Mouse (Mus musculus): Measurements from ENCODE around the gene Snn.

The Snn gene

GRCm38 (mm10) chr16:11050226-11050625 lies 10.5 kb upstream of the Snn start:
- no peak for DNase-seq

- peak; percentile 56 to 58 for DNase-seq
Observed at GRCm38 (mm10) chr16:11051134-11051533, 9.6 kb upstream of the Snn start.

- no peak for DNase-seq
Observed at GRCm38 (mm10) chr16:11054409-11054808, 6.3 kb upstream of the Snn start.

- no peak for DNase-seq
Observed at GRCm38 (mm10) chr16:11054871-11055270, 5.9 kb upstream of the Snn start.

GRCm38 (mm10) chr16:11055916-11056315 lies 4.8 kb upstream of the Snn start:
- DNase-seq, result no peak

GRCm38 (mm10) chr16:11062794-11063721 lies 2.3 kb downstream of the Snn start:
- DNase-seq, result peak; percentile 87 to 91

- no peak for DNase-seq
Observed at GRCm38 (mm10) chr16:11064341-11064740, 3.6 kb downstream of the Snn start.

GRCm38 (mm10) chr16:11064742-11065141 lies 4.0 kb downstream of the Snn start:
- no peak for DNase-seq

- DNase-seq, result no peak
Observed at GRCm38 (mm10) chr16:11065431-11065830, 4.7 kb downstream of the Snn start.

- DNase-seq, result peak; percentile 98 to 99
Observed at GRCm38 (mm10) chr16:11066029-11066832, 5.5 kb downstream of the Snn start, which contains the start of gene Litaf. Gene Litaf, minus strand, starts transcription at chr16:11066157.

- peak; percentile 41 to 44 for DNase-seq
Observed at GRCm38 (mm10) chr16:11066833-11067191, 6.1 kb downstream of the Snn start.

GRCm38 (mm10) chr16:11068666-11069065 lies 7.9 kb downstream of the Snn start:
- DNase-seq, result no peak

GRCm38 (mm10) chr16:11069271-11069670 lies 8.5 kb downstream of the Snn start:
- peak in 1 of 2 experiments; percentile 32 for DNase-seq

- peak; percentile 80 to 88 for DNase-seq
Observed at GRCm38 (mm10) chr16:11069710-11070420, 9.1 kb downstream of the Snn start.

GRCm38 (mm10) chr16:11071176-11071575 lies 10.4 kb downstream of the Snn start:
- DNase-seq, result peak in 1 of 2 experiments; percentile 40

- DNase-seq, result no peak
Observed at GRCm38 (mm10) chr16:11071887-11072286, 11.1 kb downstream of the Snn start.

- no peak for DNase-seq
Observed at GRCm38 (mm10) chr16:11072454-11072853, 11.7 kb downstream of the Snn start.

- DNase-seq, result peak in 1 of 2 experiments; percentile 30
Observed at GRCm38 (mm10) chr16:11073060-11073459, 12.3 kb downstream of the Snn start.

- DNase-seq, result no peak
Observed at GRCm38 (mm10) chr16:11077601-11078201, 17.0 kb downstream of the Snn start.

GRCm38 (mm10) chr16:11078216-11078869 lies 17.6 kb downstream of the Snn start:
- DNase-seq, result no peak

GRCm38 (mm10) chr16:11084181-11084580 lies 23.4 kb downstream of the Snn start:
- no peak for DNase-seq

GRCm38 (mm10) chr16:11086299-11086698 lies 25.6 kb downstream of the Snn start:
- DNase-seq, result no peak

All from kidney, adult 8-10 months (tissue).